Mouse (Mus musculus) cerebellum, adult 2 months (tissue): ENCODE measurements around the gene Usp22.

Experiments
- CTCF ChIP-seq: fragments of 200-500 bp; IDR thresholded peaks from 2 replicates; pipeline ENCODE4 v1.5.1; 2011; ENCODE audit warnings: low read depth, mild to moderate bottlenecking, control low read depth, low read length, moderate library complexity, borderline replicate concordance; ENCODE audit not compliant: insufficient read depth
- POLR2A ChIP-seq: fragments of 200-500 bp; IDR thresholded peaks from 2 replicates; pipeline ENCODE4 v1.6.1; 2011; ENCODE audit warnings: low read length, control low read depth, borderline replicate concordance; ENCODE audit not compliant: insufficient read depth

DNA sequence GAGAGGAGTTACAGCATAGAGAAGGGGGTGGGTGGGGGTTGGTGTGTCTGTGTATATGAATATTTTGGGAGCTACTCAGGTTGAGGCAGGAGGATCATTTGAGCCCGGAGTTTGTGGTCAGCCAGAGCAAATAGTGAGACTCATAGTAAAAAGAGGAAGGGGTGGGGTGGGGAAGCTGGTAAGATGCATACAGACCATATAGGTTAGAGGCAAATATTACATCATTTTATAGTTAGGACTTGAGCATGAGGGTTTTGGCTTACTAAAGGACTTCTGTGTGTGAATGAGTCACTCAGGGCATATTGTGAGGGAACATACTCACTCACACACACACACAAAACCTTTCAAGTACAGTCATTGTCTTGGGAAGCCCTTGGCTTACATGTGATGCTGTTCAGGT, 1.5 kb upstream of the Usp22 start:
- no peak for TF ChIP-seq CTCF
- TF ChIP-seq POLR2A: no peak
